Mouse (Mus musculus): ENCODE data around the gene Gm20390. TPM values are rescaled to one million over a fixed set of nuclear protein-coding genes. Genes with fewer than 3 reads are reported as not detected.

Gm20390 gene
- polyA plus RNA-seq, 1 experiment, result 54.1 TPM

Other genes starting within 250 kb of the Gm20390 start
- gene Utp18, start 82.5 kb downstream of the Gm20390 start, polyA plus RNA-seq (2012; rRNA removed), result 2.6 and 2.8 TPM in 2 replicates
- 3.0 and 4.0 TPM in 2 replicates for gene Mbtd1, start 82.4 kb downstream of the Gm20390 start, polyA plus RNA-seq (2012; rRNA removed)
- 181 and 193 TPM in 2 replicates for gene Nme2, start 12.0 kb downstream of the Gm20390 start, polyA plus RNA-seq (2012; rRNA removed)
- 144 and 156 TPM in 2 replicates for gene Nme1, start 228 bp upstream of the Gm20390 start, polyA plus RNA-seq (2012; rRNA removed)
- 5.2 and 11.0 TPM in 2 replicates for gene Spag9, start 27.8 kb upstream of the Gm20390 start, polyA plus RNA-seq (2012; rRNA removed)
- gene Tob1, start 243.2 kb upstream of the Gm20390 start, polyA plus RNA-seq (2012; rRNA removed), result 34.1 and 79.2 TPM in 2 replicates

Measured in large intestine, adult 2 months (tissue).